Mouse (Mus musculus) stomach, postnatal 0 days (tissue): ENCODE results near the gene Cenpu.

ENCODE experiments used
- CTCF ChIP-seq: IDR thresholded peaks from 2 replicates; pipeline ENCODE4 v1.5.1; 2016; ENCODE audit warnings: antibody characterized with exemption, low read depth, mild to moderate bottlenecking, moderate library complexity
- EP300 ChIP-seq: optimal IDR thresholded peaks from 2 replicates; pipeline ENCODE3; 2016; ENCODE audit warnings: antibody characterized with exemption

- TF ChIP-seq CTCF = no peak
- no peak for TF ChIP-seq EP300
These were observed 47.6 kb upstream of the Cenpu start for GRCm38 (mm10) chr8:46504196-46504595.
